Comparison of ENCODE assay signal across 15 mouse cellular contexts in genomic region chr10:118819846-118820245, GRCm38 (mm10). TPM values are rescaled to one million over a fixed set of nuclear protein-coding genes. Genes with fewer than 3 reads are reported as not detected.
A peak's percentile ranks its signal among the peaks of the same experiment; 100 is the strongest.
DNase-seq lines count a peak whose midpoint lies in the region; ATAC-seq lines count a peak whose summit lies in the region.
"Had no signal": no experiment of that assay in that cellular context is flagged by ENCODE, and none has a peak within 500 bp of the region (broad histone marks: within the 10 kb centered on the region; RNA-seq: fewer than 3 reads in every experiment).

No protein-coding gene starts in this region.

- H3K36me3 ChIP-seq in hindbrain, embryonic 10.5 days = no peaks in the 10 kb centered on the region
- H3K36me3 ChIP-seq in hindbrain, embryonic 16.5 days (ENCODE audit: control insufficient read depth, insufficient read depth, low read length) = no peaks in the 10 kb centered on the region
- H3K36me3 ChIP-seq in neural tube, embryonic 13.5 days = no peaks in the 10 kb centered on the region
- H3K36me3 ChIP-seq in splenic B cell, adult 2 months (ENCODE audit: control insufficient read depth, insufficient read depth, low read length, poor library complexity, severe bottlenecking) = no peaks in the 10 kb centered on the region
- H3K36me3 ChIP-seq: heart, embryonic 10.5 days; limb, embryonic 15.5 days; midbrain, embryonic 12.5 days had no signal

- 0 out of 2 replicates have a peak overlapping the region, but pooled peaks have one; percentile 35 for H3K27ac ChIP-seq in hindbrain, embryonic 10.5 days
- no peak overlapping the region for H3K27ac ChIP-seq in hindbrain, embryonic 16.5 days (ENCODE audit: low read depth, low read length)
- H3K27ac ChIP-seq in neural tube, embryonic 13.5 days (replicated peaks) = no peak overlapping the region
- H3K27ac ChIP-seq: heart, embryonic 10.5 days; limb, embryonic 15.5 days; midbrain, embryonic 12.5 days had no signal

- WGBS in hindbrain, embryonic 10.5 days = 85% methylated on average over 4 of the region's 4 CpGs
- WGBS in hindbrain, embryonic 16.5 days = 83% methylated on average over 4 of the region's 4 CpGs
- WGBS in neural tube, embryonic 13.5 days = 72% methylated on average over 4 of the region's 4 CpGs

- no peaks in the 10 kb centered on the region for H3K27me3 ChIP-seq in hindbrain, embryonic 10.5 days (ENCODE audit: insufficient read depth, poor library complexity, severe bottlenecking)
- no peaks in the 10 kb centered on the region for H3K27me3 ChIP-seq in hindbrain, embryonic 16.5 days (replicated peaks; ENCODE audit: control insufficient read depth, insufficient read depth, low read length)
- no peaks in the 10 kb centered on the region for H3K27me3 ChIP-seq in neural tube, embryonic 13.5 days
- no peaks in the 10 kb centered on the region for H3K27me3 ChIP-seq in splenic B cell, adult 2 months (ENCODE audit: control insufficient read depth, insufficient read depth, low read length, poor library complexity, severe bottlenecking)
- H3K27me3 ChIP-seq: limb, embryonic 15.5 days; midbrain, embryonic 12.5 days had no signal

- H3K4me1 ChIP-seq in hindbrain, embryonic 10.5 days (replicated peaks) = peaks cover 12% of the 10 kb centered on the region
- no peaks in the 10 kb centered on the region for H3K4me1 ChIP-seq in hindbrain, embryonic 16.5 days (ENCODE audit: control insufficient read depth, insufficient read depth, low read depth, low read length)
- peaks cover 10% of the 10 kb centered on the region for H3K4me1 ChIP-seq in neural tube, embryonic 13.5 days (replicated peaks)
- H3K4me1 ChIP-seq: midbrain, embryonic 12.5 days had no signal

- H3K4me2 ChIP-seq in hindbrain, embryonic 16.5 days (ENCODE audit: low read length) = no peak overlapping the region
- H3K4me2 ChIP-seq in neural tube, embryonic 13.5 days = no peak overlapping the region
- H3K4me2 ChIP-seq: limb, embryonic 15.5 days; midbrain, embryonic 12.5 days had no signal

- H3K9ac ChIP-seq in hindbrain, embryonic 16.5 days (ENCODE audit: low read depth, low read length) = no peak overlapping the region
- H3K9ac ChIP-seq in neural tube, embryonic 13.5 days = no peak overlapping the region
- H3K9ac ChIP-seq: limb, embryonic 15.5 days; midbrain, embryonic 12.5 days had no signal

- ATAC-seq in hindbrain, embryonic 16.5 days = no peak
- ATAC-seq in neural tube, embryonic 13.5 days (ENCODE audit: low read depth) = peak; percentile 59; the same call in 1 of the 2 replicates
- ATAC-seq in hematopoietic stem cell, adult 5-6 weeks (replicated peaks in 1 of 2; ENCODE audit: insufficient read depth in 1 of 2, low FRiP score in 2 of 2, low TSS enrichment in 1 of 2, low read depth in 1 of 2, poor library complexity in 2 of 2, severe bottlenecking in 2 of 2) = peak; percentile 47 to 52; a peak in 3 of 4 replicates

- H3K9me3 ChIP-seq in hindbrain, embryonic 10.5 days = no peaks in the 10 kb centered on the region
- H3K9me3 ChIP-seq in hindbrain, embryonic 16.5 days (ENCODE audit: control insufficient read depth, low read length) = no peaks in the 10 kb centered on the region
- H3K9me3 ChIP-seq in neural tube, embryonic 13.5 days = no peaks in the 10 kb centered on the region
- H3K9me3 ChIP-seq: heart, embryonic 10.5 days; limb, embryonic 15.5 days; midbrain, embryonic 12.5 days had no signal

- no peak overlapping the region for H3K4me3 ChIP-seq in hindbrain, embryonic 10.5 days
- no peak overlapping the region for H3K4me3 ChIP-seq in hindbrain, embryonic 16.5 days (ENCODE audit: low read length)
- H3K4me3 ChIP-seq in neural tube, embryonic 13.5 days = no peak overlapping the region
- H3K4me3 ChIP-seq: heart, embryonic 10.5 days; limb, embryonic 15.5 days; midbrain, embryonic 12.5 days had no signal

- DNase-seq in hindbrain, embryonic 10.5 days (ENCODE audit: low spot score) = no peak
- DNase-seq in neural tube, embryonic 10.5 days (ENCODE audit: extremely low spot score, low spot score) = no peak
- peak; percentile 61 for DNase-seq in splenic B cell, adult 2 months (ENCODE audit: low read depth, low spot score)
- DNase-seq in kidney, adult 8-10 months = no peak
- no peak for DNase-seq in ovary, adult 18-20 months (ENCODE audit: low spot score)
- DNase-seq: adrenal gland, postnatal 10 days; cerebellum, adult 8-10 months; lung, postnatal 10 days; thymus, postnatal 4 days had no signal

RNA-seq across cellular contexts. Expression of gene Dyrk2, which starts 50.2 kb away (rescaled TPM):
- 6.4 and 7.7 TPM in 2 replicates for polyA plus RNA-seq in hindbrain, embryonic 10.5 days (2016; fragmentation: Nextera tagmentation; extraction: Ambion mirVana)
- 10.0 and 10.1 TPM in 2 replicates for polyA plus RNA-seq in hindbrain, embryonic 16.5 days (2015; fragmentation: Nextera tagmentation; extraction: Ambion mirVana)
- polyA plus RNA-seq in neural tube, embryonic 13.5 days (2015; fragmentation: Nextera tagmentation; extraction: Ambion mirVana) = 11.0 and 12.6 TPM in 2 replicates
- total RNA-seq in hematopoietic stem cell, adult 5-6 weeks (2017) = 16.2 and 18.5 TPM in 2 replicates
